13 mouse cellular contexts compared by ENCODE assay signal in the genomic region with DNA sequence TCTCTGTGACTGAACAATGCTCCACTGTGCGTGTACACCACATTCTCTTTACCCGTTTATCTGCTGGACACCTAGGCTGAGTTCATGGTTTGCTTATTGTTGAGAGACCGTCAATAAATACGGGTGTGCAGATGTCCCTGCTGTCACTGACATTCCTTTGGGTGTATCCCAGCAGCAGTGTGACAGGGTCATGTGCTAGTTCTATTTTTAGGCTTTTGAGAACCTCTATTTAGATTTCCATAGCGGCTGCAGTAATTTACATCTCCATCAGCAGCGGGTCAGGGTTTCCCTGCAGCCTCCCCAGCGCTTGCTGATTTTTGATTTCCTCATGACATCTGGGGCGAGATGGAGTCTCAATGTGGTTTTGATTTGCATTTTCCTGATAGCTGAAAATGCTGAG.
DNase-seq lines count a peak whose midpoint lies in the region.
"Had no signal": no experiment of that assay in that cellular context is flagged by ENCODE, and none has a peak within 500 bp of the region (broad histone marks: within the 10 kb centered on the region; RNA-seq: fewer than 3 reads in every experiment).

No protein-coding gene starts in this region.

- H3K4me3 ChIP-seq in heart, embryonic 10.5 days, result no peak overlapping the region
- H3K4me3 ChIP-seq in macrophage (ENCODE audit: inconsistent target), result no peak overlapping the region
- H3K4me3 ChIP-seq in limb, embryonic 10.5 days, result no peak overlapping the region
- H3K4me3 ChIP-seq: forebrain, embryonic 12.5 days; lung, embryonic 15.5 days had no signal

- no peaks in the 10 kb centered on the region for H3K9me3 ChIP-seq in heart, embryonic 10.5 days
- no peaks in the 10 kb centered on the region for H3K9me3 ChIP-seq in limb, embryonic 10.5 days (replicated peaks)
- H3K9me3 ChIP-seq: forebrain, embryonic 12.5 days; lung, embryonic 15.5 days had no signal

- intact Hi-C loops in heart, postnatal 10 days (cut with DNase I), result no loop called here

- no peak for DNase-seq in heart, embryonic 10.5 days (ENCODE audit: low spot score)
- DNase-seq in heart, postnatal 10 days, result no peak
- peak; percentile 40 for DNase-seq in NIH3T3 (ENCODE audit: low read depth)
- peak; percentile 37 for DNase-seq in embryo, embryonic 11 days
- DNase-seq in left cerebral cortex, adult 9 months (ENCODE audit: low spot score in 2 of 2), result no peak
- DNase-seq in cerebellum, postnatal 4 days (ENCODE audit: low spot score in 2 of 2), result no peak
- DNase-seq in limb, embryonic 10.5 days (ENCODE audit: low spot score), result no peak
- DNase-seq: cerebellum, postnatal 10 days; kidney, postnatal 14 days; right cerebral cortex, postnatal 25 days had no signal

- H3K79me2 ChIP-seq in macrophage (ENCODE audit: inconsistent target), result peaks cover 93% of the 10 kb centered on the region

- peaks cover 31% of the 10 kb centered on the region for H3K4me1 ChIP-seq in heart, embryonic 10.5 days
- H3K4me1 ChIP-seq in limb, embryonic 10.5 days, result 0 out of 2 replicates have a peak, but pooled peaks cover 4% of the 10 kb centered on the region
- H3K4me1 ChIP-seq: lung, embryonic 15.5 days had no signal

- H3K27ac ChIP-seq in heart, embryonic 10.5 days, result peak overlapping the region; percentile 47; the same call in 1 of the 2 replicates
- H3K27ac ChIP-seq in macrophage, result peak overlapping the region; percentile 98
- no peak overlapping the region for H3K27ac ChIP-seq in limb, embryonic 10.5 days
- H3K27ac ChIP-seq: forebrain, embryonic 12.5 days; lung, embryonic 15.5 days had no signal

- H3K36me3 ChIP-seq in heart, embryonic 10.5 days, result no peaks in the 10 kb centered on the region
- 0 out of 2 replicates have a peak, but pooled peaks cover 10% of the 10 kb centered on the region for H3K36me3 ChIP-seq in macrophage (ENCODE audit: inconsistent target)
- no peaks in the 10 kb centered on the region for H3K36me3 ChIP-seq in limb, embryonic 10.5 days
- H3K36me3 ChIP-seq: forebrain, embryonic 12.5 days; lung, embryonic 15.5 days had no signal

- no peaks in the 10 kb centered on the region for H3K27me3 ChIP-seq in heart, embryonic 10.5 days (ENCODE audit: insufficient read depth, poor library complexity, severe bottlenecking)
- no peaks in the 10 kb centered on the region for H3K27me3 ChIP-seq in limb, embryonic 10.5 days (ENCODE audit: low read depth, poor library complexity, severe bottlenecking)
- H3K27me3 ChIP-seq: forebrain, embryonic 12.5 days; lung, embryonic 15.5 days had no signal

- 48% methylated on average over 8 of the region's 8 CpGs for WGBS in heart, embryonic 10.5 days
- 83% methylated on average over 8 of the region's 8 CpGs for WGBS in macrophage (ENCODE audit: missing documents)
- WGBS in limb, embryonic 10.5 days, result 89% methylated on average over 8 of the region's 8 CpGs

Comparison
In these comparisons a context has a peak if more than half of its experiments do, and no peak if none do; other contexts are left out.
1. DNase-seq: peak in NIH3T3 (single experiment) and embryo, embryonic 11 days (single experiment); none in heart, embryonic 10.5 days (single experiment), heart, postnatal 10 days (0 of 2), left cerebral cortex, adult 9 months (0 of 2), cerebellum, postnatal 4 days (0 of 2) and limb, embryonic 10.5 days (single experiment).